13 mouse cellular contexts compared by ENCODE assay signal in genomic region chr11:83426964-83427363, GRCm38 (mm10). TPM values are rescaled to one million over a fixed set of nuclear protein-coding genes. Genes with fewer than 3 reads are reported as not detected.
DNase-seq lines count a peak whose midpoint lies in the region; ATAC-seq and TF ChIP-seq lines count a peak whose summit lies in the region.
"Had no signal": no experiment of that assay in that cellular context is flagged by ENCODE, and none has a peak within 500 bp of the region (broad histone marks: within the 10 kb centered on the region; RNA-seq: fewer than 3 reads in every experiment).

No protein-coding gene starts in this region.

- no peaks in the 10 kb centered on the region for H3K36me3 ChIP-seq in heart, embryonic 10.5 days
- H3K36me3 ChIP-seq in kidney, adult 2 months (ENCODE audit: control insufficient read depth, insufficient read depth, low read length), result no peaks in the 10 kb centered on the region
- H3K36me3 ChIP-seq: midbrain, embryonic 12.5 days; stomach, embryonic 15.5 days had no signal

- peak overlapping the region; percentile 45 for H3K4me3 ChIP-seq in heart, embryonic 10.5 days
- no peak overlapping the region for H3K4me3 ChIP-seq in kidney, adult 2 months (ENCODE audit: insufficient read depth, low read depth, low read length)
- H3K4me3 ChIP-seq: midbrain, embryonic 12.5 days; stomach, embryonic 15.5 days had no signal

- TF ChIP-seq POLR2A in kidney, adult 2 months (IDR thresholded peaks at IDR 0.05; ENCODE audit: low read depth, low read length), result no peak

- H3K27me3 ChIP-seq in heart, embryonic 10.5 days (ENCODE audit: insufficient read depth, poor library complexity, severe bottlenecking), result peaks cover 56% of the 10 kb centered on the region
- H3K27me3 ChIP-seq in kidney, adult 2 months (replicated peaks; ENCODE audit: control insufficient read depth, insufficient read depth, low read length), result no peaks in the 10 kb centered on the region

- H3K4me1 ChIP-seq in heart, embryonic 10.5 days, result peaks cover 32% of the 10 kb centered on the region
- no peaks in the 10 kb centered on the region for H3K4me1 ChIP-seq in kidney, adult 2 months (ENCODE audit: control insufficient read depth, insufficient read depth, low read length)
- H3K4me1 ChIP-seq: stomach, embryonic 15.5 days had no signal

- ATAC-seq in hematopoietic stem cell, adult 5-6 weeks (replicated peaks in 1 of 2; ENCODE audit: insufficient read depth in 1 of 2, low FRiP score in 2 of 2, low TSS enrichment in 1 of 2, low read depth in 1 of 2, poor library complexity in 2 of 2, severe bottlenecking in 2 of 2), result peak; percentile 95 to 96
- ATAC-seq: Patski had no signal

- 25% methylated on average over 17 of the region's 17 CpGs for WGBS in heart, embryonic 10.5 days
- 25% methylated on average over 17 of the region's 17 CpGs for WGBS in kidney, adult 2 months

- H3K27ac ChIP-seq in heart, embryonic 10.5 days, result no peak overlapping the region
- no peak overlapping the region for H3K27ac ChIP-seq in kidney, adult 2 months (ENCODE audit: insufficient read depth, low read depth, low read length)
- H3K27ac ChIP-seq: midbrain, embryonic 12.5 days; stomach, embryonic 15.5 days had no signal

- no peak for DNase-seq in heart, embryonic 10.5 days (ENCODE audit: low spot score)
- no peak for DNase-seq in heart, postnatal 25 days (ENCODE audit: low spot score)
- peak; percentile 37 for DNase-seq in CD4-positive helper T cell, adult 2 months (ENCODE audit: low read depth, low spot score)
- peak; percentile 55 for DNase-seq in lung, postnatal 36 days
- DNase-seq in right cerebral cortex, postnatal 14 days, result no peak
- no peak for DNase-seq in testis, postnatal 14 days (ENCODE audit: low spot score)
- DNase-seq in kidney, adult 2 months, result no peak
- DNase-seq: cerebellum, postnatal 36 days had no signal

- H3K9me3 ChIP-seq in heart, embryonic 10.5 days, result no peaks in the 10 kb centered on the region
- H3K9me3 ChIP-seq: midbrain, embryonic 12.5 days; stomach, embryonic 15.5 days had no signal

- no peak for TF ChIP-seq CTCF in kidney, adult 2 months (conservative IDR thresholded peaks at IDR 0.05; ENCODE audit: insufficient read depth, insufficient read length, low read depth, low read length)

- intact Hi-C loops in heart, postnatal 25 days (cut with DNase I), result no loop called here

RNA-seq across cellular contexts. Expression of gene Gas2l2, which starts 2.3 kb away (rescaled TPM):
- 0.17 and 0.18 TPM in 2 replicates for polyA plus RNA-seq in heart, embryonic 10.5 days (2016; fragmentation: Nextera tagmentation; extraction: Ambion mirVana)
- not detected for total RNA-seq in heart, postnatal 25 days (2021)
- not detected in 2 replicates for total RNA-seq in hematopoietic stem cell, adult 5-6 weeks (2017)
- polyA plus RNA-seq in kidney, adult 2 months (2012; rRNA removed), result not detected in 2 replicates
- polyA plus RNA-seq: kidney, embryonic 14.5 days; midbrain, embryonic 12.5 days; Patski; stomach, embryonic 15.5 days had no signal

RNA-seq across cellular contexts. Expression of gene 1700020L24Rik, which starts 10.5 kb away (rescaled TPM):
- 1.5 and 1.9 TPM in 2 replicates for polyA plus RNA-seq in heart, embryonic 10.5 days (2016; fragmentation: Nextera tagmentation; extraction: Ambion mirVana)
- total RNA-seq in heart, postnatal 25 days (2021), result not detected
- 10.5 and 17.7 TPM in 2 replicates for total RNA-seq in hematopoietic stem cell, adult 5-6 weeks (2017)
- polyA plus RNA-seq in kidney, adult 2 months (2012; rRNA removed), result 0.11 and 0.14 TPM in 2 replicates
- polyA plus RNA-seq: kidney, embryonic 14.5 days had no signal

RNA-seq across cellular contexts. Expression of gene Rasl10b, which starts 18.0 kb away (rescaled TPM):
- polyA plus RNA-seq in heart, embryonic 10.5 days (2016; fragmentation: Nextera tagmentation; extraction: Ambion mirVana), result 8.1 and 11.4 TPM in 2 replicates
- total RNA-seq in heart, postnatal 25 days (2021), result 10 to 100 TPM; 49.6 to 60.1 TPM
- total RNA-seq in hematopoietic stem cell, adult 5-6 weeks (2017), result not detected in 2 replicates
- 1.4 and 1.8 TPM in 2 replicates for polyA plus RNA-seq in kidney, adult 2 months (2012; rRNA removed)

RNA-seq across cellular contexts. Expression of gene Mmp28, which starts 35.9 kb away (rescaled TPM):
- polyA plus RNA-seq in heart, embryonic 10.5 days (2016; fragmentation: Nextera tagmentation; extraction: Ambion mirVana), result 1.9 and 3.1 TPM in 2 replicates
- total RNA-seq in heart, postnatal 25 days (2021), result 1 to 10 TPM; 4.6 to 5.7 TPM
- total RNA-seq in hematopoietic stem cell, adult 5-6 weeks (2017), result 1.4 and 2.4 TPM in 2 replicates
- polyA plus RNA-seq in kidney, adult 2 months (2012; rRNA removed), result 4.3 TPM in 2 replicates

RNA-seq across cellular contexts. Expression of gene Taf15, which starts 45.9 kb away (rescaled TPM):
- polyA plus RNA-seq in heart, embryonic 10.5 days (2016; fragmentation: Nextera tagmentation; extraction: Ambion mirVana), result 8.0 and 8.6 TPM in 2 replicates
- 10 to 100 TPM; 33.7 to 33.8 TPM for total RNA-seq in heart, postnatal 25 days (2021)
- total RNA-seq in hematopoietic stem cell, adult 5-6 weeks (2017), result 41.5 and 69.0 TPM in 2 replicates
- 7.2 and 13.8 TPM in 2 replicates for polyA plus RNA-seq in kidney, adult 2 months (2012; rRNA removed)

Comparison
In these comparisons a context has a peak if more than half of its experiments do, and no peak if none do; other contexts are left out.
1. DNase-seq: peak in CD4-positive helper T cell, adult 2 months (single experiment) and lung, postnatal 36 days (single experiment); none in heart, embryonic 10.5 days (single experiment), heart, postnatal 25 days (single experiment), right cerebral cortex, postnatal 14 days (single experiment), testis, postnatal 14 days (single experiment) and kidney, adult 2 months (single experiment).
2. RNA of gene 1700020L24Rik, which starts 10.5 kb away (total RNA-seq): 10.5 to 17.7 TPM in hematopoietic stem cell, adult 5-6 weeks; not detected in heart, postnatal 25 days; every median in the first group is over 10 times any median in the second.
3. RNA of gene Rasl10b, which starts 18.0 kb away (total RNA-seq): 49.6 to 60.1 TPM in heart, postnatal 25 days; not detected in hematopoietic stem cell, adult 5-6 weeks; every median in the first group is over 10 times any median in the second.